Mouse (Mus musculus): Measurements from ENCODE around the gene Magi3. TPM values are rescaled to one million over a fixed set of nuclear protein-coding genes. Genes with fewer than 3 reads are reported as not detected.

Magi3 gene
- polyA plus RNA-seq, 1 experiment from 2014 or later = 51.2 TPM

DNA sequence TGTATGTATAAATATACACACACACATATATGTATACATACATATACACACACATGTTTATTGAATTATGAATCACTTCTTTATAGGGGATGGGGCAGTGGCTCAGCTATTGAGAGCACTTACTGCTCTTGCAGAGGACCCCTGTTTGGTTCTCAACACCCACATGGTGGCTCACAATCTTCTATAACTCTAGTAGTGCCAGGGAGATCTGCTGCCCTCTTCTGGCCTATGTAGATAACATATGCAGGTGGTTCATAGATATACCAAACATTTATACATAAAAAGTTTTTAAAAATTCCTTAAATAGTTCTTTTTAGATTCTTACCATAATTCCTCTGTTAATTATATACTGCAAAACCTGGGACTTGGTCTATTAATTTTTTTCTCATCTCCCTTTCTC, 141.4 kb downstream of the Magi3 start:
- TF ChIP-seq CTCF (IDR thresholded peaks at IDR 0.05) = peak; percentile 67
- ATAC-seq (no peak), DNase-seq (ENCODE audit: low read depth, low spot score) (no peak)
- ChIA-PET POLR2A (no interaction called here), CTCF (interaction anchor here (0.9 to 2.2 kb wide), 6 partner anchors 9 to 46 kb away, joined by 3 to 10 read pairs (median 4); no protein-coding TSS in a partner anchor)
- H3K27me3 ChIP-seq = no peaks in the 10 kb centered on the region
- in situ Hi-C loops (cut with MboI; ENCODE audit: low pct_unique_long_range_greater_than_20kb) = no loop called here

DNA sequence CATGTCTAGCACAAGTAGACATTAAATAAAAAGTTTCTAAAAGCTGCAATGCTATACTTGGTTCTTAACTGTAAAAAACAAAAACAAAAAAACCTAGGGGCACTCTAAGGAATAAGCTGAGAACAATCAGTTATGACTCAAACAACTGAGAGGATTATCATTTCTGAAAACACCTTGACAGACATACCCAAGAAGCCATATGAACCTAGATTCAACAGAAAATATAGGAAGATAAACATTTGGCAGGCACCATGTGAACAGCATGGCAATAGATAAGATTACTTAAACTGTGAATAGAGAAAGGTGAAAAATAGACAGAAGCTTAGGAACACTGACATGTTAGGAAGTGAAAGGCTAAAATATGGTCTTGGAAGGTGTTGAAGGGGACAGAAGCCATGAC, 150.8 kb downstream of the Magi3 start:
- TF ChIP-seq CTCF (IDR thresholded peaks at IDR 0.05) = no peak
- in situ Hi-C loops (cut with MboI; ENCODE audit: low pct_unique_long_range_greater_than_20kb) = no loop called here
- no peak for ATAC-seq
- no peak for DNase-seq (ENCODE audit: low read depth, low spot score)
- POLR2A ChIA-PET = no interaction called here
- CTCF ChIA-PET = interaction anchor here (0.7 to 1.2 kb wide), 3 partner anchors 9 to 373 kb away, joined by 3 read pairs; no protein-coding TSS in a partner anchor
- H3K27me3 ChIP-seq = no peaks in the 10 kb centered on the region

DNA sequence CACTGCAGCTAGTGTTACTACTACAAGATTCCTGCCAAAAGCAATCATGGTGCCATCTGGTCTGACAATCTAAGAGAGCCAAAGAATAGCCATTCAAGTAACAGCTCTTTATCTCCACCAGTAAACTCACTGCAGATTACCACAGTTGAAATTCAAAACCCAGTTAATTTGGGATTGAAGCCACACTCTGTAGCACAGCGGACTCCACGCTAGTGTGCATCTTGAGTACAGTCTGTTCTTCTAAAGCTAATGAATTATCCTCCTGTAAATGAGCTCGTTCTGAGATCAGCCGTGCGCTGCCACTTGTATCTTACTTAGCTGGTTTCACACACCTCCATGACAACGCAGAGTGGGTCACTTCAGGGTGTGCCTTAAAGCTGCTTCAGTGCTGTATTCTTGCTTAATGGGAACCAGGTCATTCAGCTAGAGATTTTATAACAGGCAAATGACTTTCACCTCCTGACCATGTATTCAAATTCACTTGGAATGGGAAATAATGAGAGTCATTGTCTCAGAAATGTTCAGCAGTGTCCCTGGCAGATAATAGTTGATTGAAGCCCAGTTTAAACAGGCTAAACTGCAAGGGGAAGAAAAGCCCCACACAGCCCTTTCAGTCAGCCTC, 161.1 kb downstream of the Magi3 start:
- DNase-seq (ENCODE audit: low read depth, low spot score) = no peak
- CTCF ChIA-PET = interaction anchor here (0.7 to 1.8 kb wide), 6 partner anchors 9 to 411 kb away, joined by 3 to 6 read pairs (median 4); no protein-coding TSS in a partner anchor
- POLR2A ChIA-PET = no interaction called here

DNA sequence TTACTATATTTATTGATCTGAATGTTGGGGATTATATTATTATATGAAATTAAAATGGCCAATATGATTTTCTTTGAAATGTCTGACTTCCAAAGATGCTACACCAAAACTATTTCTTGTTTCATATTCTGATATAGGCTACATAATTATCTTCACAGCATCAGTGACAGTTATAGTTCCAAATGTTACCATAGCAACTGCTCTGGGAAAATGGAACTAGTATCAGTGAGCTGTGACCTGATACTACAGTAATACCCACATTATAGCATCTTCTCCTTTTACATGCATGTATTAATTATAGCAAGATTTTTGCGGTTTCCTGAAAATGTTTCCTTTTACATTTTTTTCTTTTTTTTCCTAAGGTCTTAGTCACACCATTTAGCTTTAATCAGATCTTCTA, 187.4 kb downstream of the Magi3 start:
- ATAC-seq = no peak
- in situ Hi-C loops (cut with MboI; ENCODE audit: low pct_unique_long_range_greater_than_20kb) = no loop called here
- ChIA-PET POLR2A (no interaction called here), CTCF (interaction anchor here (1.0 to 1.4 kb wide), 2 partner anchors 12 to 46 kb away, joined by 3 to 4 read pairs; no protein-coding TSS in a partner anchor)
- H3K27me3 ChIP-seq = no peaks in the 10 kb centered on the region
- TF ChIP-seq CTCF (IDR thresholded peaks at IDR 0.05) = no peak
- DNase-seq (ENCODE audit: low read depth, low spot score) = no peak

More for the DNA sequence above, 161.1 kb downstream of the Magi3 start:
- H3K27me3 ChIP-seq = no peaks in the 10 kb centered on the region
- in situ Hi-C loops (cut with MboI; ENCODE audit: low pct_unique_long_range_greater_than_20kb) = no loop called here
- no peak for TF ChIP-seq CTCF (IDR thresholded peaks at IDR 0.05)
- no peak for ATAC-seq

DNA sequence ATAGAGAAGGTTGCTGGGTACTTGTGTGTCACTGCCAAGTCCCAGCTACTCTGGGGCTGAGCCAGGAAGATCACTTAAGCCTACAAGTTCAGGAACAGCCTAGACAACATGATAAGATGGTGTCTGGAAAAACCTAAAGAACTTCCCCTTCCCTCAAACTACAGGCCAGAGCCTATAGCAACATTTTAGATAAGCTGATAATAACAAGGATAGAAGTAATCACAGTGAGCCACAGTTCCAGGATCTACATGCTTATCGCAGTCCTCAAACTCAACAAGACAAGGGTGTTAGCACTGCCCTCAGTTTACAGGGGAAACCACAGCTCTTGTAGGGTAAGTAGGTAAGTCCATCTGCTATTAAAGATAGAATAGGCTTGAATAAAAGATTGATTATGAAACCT, 188.1 kb downstream of the Magi3 start:
- in situ Hi-C loops (cut with MboI; ENCODE audit: low pct_unique_long_range_greater_than_20kb) = no loop called here
- no peaks in the 10 kb centered on the region for H3K27me3 ChIP-seq
- ChIA-PET POLR2A (no interaction called here), CTCF (interaction anchor here (1.0 to 1.4 kb wide), 2 partner anchors 12 to 47 kb away, joined by 3 to 4 read pairs; no protein-coding TSS in a partner anchor)
- TF ChIP-seq CTCF (IDR thresholded peaks at IDR 0.05) = no peak
- DNase-seq (ENCODE audit: low read depth, low spot score) (no peak), ATAC-seq (no peak)

DNA sequence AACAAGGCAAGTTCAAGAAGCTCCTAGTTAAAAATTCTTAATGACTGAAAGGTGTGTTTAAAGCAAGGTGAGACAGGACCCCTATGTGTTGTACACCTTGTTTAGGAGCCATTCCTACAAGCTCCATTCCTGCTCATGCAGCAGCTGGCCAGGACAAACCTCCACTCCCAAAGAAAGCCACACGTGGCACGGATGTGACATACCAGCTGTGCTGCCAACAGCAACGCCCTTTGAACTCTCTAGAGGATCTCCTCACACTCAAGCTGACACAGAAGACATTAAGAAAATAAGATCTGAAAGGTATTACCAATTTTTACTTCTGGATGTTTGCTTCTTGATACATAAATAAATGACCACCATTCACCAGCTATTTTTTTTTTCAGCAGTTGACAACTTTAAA, 193.2 kb downstream of the Magi3 start:
- TF ChIP-seq CTCF (IDR thresholded peaks at IDR 0.05) = no peak
- DNase-seq (ENCODE audit: low read depth, low spot score) (no peak), ATAC-seq (no peak)
- no peaks in the 10 kb centered on the region for H3K27me3 ChIP-seq
- ChIA-PET CTCF (interaction anchor here (2.2 kb wide), 1 partner anchor 9 kb away, joined by 7 read pairs; no protein-coding TSS in a partner anchor), POLR2A (interaction anchor here (1.2 kb wide), 1 partner anchor 17 kb away, joined by 5 read pairs; no protein-coding TSS in a partner anchor)
- in situ Hi-C loops (cut with MboI; ENCODE audit: low pct_unique_long_range_greater_than_20kb) = no loop called here

DNA sequence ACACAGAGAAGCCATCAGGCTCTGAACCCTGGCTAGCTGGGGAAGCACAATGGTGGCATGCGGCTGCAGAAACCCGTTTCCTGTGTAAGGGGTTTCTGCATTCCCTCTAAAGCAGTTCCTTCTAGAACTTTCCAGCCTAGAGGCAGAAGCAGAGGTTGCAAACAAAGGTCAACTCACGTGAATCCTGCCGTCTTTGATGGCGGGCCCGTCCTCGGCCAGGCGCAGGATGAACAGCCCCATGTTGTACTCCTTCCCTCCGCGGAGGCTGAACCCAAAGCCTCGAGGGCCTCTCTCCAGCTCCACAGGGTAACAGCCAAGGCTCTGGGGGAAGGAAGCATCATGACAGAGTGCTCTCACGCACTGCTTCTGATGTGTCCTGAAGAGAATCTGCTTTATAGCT, 200.1 kb downstream of the Magi3 start:
- H3K27me3 ChIP-seq = no peaks in the 10 kb centered on the region
- ChIA-PET POLR2A (interaction anchor here (0.6 kb wide), 1 partner anchor 136 kb away, joined by 3 read pairs; no protein-coding TSS in a partner anchor), CTCF (no interaction called here)
- ATAC-seq (no peak), DNase-seq (ENCODE audit: low read depth, low spot score) (no peak)
- in situ Hi-C loops (cut with MboI; ENCODE audit: low pct_unique_long_range_greater_than_20kb) = no loop called here
- TF ChIP-seq CTCF (IDR thresholded peaks at IDR 0.05) = no peak

DNA sequence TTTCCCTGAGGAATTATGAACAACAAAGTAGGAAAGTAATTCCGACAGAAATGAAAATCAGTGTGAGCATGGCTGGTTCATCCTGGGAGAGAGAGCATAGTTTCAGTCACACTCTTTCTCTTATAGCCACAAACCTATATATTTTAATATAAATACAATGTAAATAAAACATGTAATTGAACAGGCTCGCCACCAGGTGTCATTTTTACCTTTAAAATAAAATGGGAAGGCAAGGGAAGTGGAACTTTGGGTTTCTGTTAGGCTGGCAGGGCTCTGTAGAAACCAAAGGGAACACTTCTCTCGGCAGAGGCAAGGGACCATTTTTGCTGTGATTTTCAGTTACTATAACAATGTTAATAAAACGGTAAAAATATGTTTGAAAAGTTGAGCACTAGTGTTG, 200.7 kb downstream of the Magi3 start:
- no peaks in the 10 kb centered on the region for H3K27me3 ChIP-seq
- DNase-seq (ENCODE audit: low read depth, low spot score) = no peak
- CTCF ChIA-PET = no interaction called here

DNA sequence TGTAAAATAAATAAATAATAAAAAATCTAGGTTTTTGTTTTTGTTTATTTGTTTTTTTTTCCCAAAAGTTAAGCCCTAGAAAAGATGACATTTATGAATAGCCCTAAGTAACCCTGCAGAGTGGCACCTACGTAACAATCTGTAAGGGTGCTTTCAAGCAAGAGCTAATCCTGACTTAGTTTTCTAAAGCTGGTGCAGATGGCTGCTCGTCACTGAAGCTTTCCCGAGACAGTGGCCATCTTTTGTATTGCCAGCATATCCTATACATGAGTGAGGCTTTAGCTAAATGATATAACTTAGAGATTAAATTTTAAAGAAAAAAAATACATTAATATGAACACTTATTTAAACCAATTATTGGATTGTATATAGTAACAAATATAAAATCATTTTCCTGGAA, 202.2 kb downstream of the Magi3 start:
- no peak for ATAC-seq
- CTCF ChIA-PET = interaction anchor here (1.2 to 2.1 kb wide), 3 partner anchors 9 to 453 kb away, joined by 3 to 7 read pairs (median 4); no protein-coding TSS in a partner anchor
- POLR2A ChIA-PET = interaction anchor here (1.5 kb wide), 1 partner anchor 15 kb away, joined by 4 read pairs; no protein-coding TSS in a partner anchor
- TF ChIP-seq CTCF (IDR thresholded peaks at IDR 0.05) = no peak
- H3K27me3 ChIP-seq = no peaks in the 10 kb centered on the region
- DNase-seq (ENCODE audit: low read depth, low spot score) = no peak
- in situ Hi-C loops (cut with MboI; ENCODE audit: low pct_unique_long_range_greater_than_20kb) = loop anchor here (5.0 kb wide), 1 partner anchor 424 kb away; no protein-coding TSS in a partner anchor

More for the DNA sequence above, 200.7 kb downstream of the Magi3 start:
- POLR2A ChIA-PET = no interaction called here
- peak; percentile 55 for TF ChIP-seq CTCF (IDR thresholded peaks at IDR 0.05)
- no peak for ATAC-seq
- in situ Hi-C loops (cut with MboI; ENCODE audit: low pct_unique_long_range_greater_than_20kb) = loop anchor here (5.0 kb wide), 1 partner anchor 423 kb away; no protein-coding TSS in a partner anchor

DNA sequence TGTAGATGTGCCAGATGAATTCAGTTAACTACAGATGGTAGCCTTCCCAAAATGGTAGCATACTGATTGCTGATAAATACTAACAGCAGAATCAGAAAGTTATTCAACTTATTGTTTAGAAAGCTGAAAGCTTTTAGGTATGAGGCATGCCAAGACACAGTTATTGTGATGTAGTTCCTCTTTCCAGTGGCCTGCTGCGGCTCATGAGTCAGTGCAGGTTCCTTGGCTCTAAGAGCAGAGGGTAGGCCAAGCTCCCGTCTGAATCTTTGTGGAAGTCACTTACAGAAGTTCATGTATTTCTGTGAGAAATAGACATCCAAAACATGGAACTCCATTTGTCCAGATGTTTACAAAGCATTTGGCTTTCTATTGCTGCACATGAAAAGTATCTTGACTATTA, 208.2 kb downstream of the Magi3 start:
- TF ChIP-seq CTCF (IDR thresholded peaks at IDR 0.05) = no peak
- ChIA-PET CTCF (interaction anchor here (1.3 kb wide), 2 partner anchors 11 to 18 kb away, joined by 3 read pairs; no protein-coding TSS in a partner anchor), POLR2A (no interaction called here)
- in situ Hi-C loops (cut with MboI; ENCODE audit: low pct_unique_long_range_greater_than_20kb) = no loop called here
- H3K27me3 ChIP-seq = no peaks in the 10 kb centered on the region
- ATAC-seq (no peak), DNase-seq (ENCODE audit: low read depth, low spot score) (no peak)

Data from Patski (cell line).